Mouse (Mus musculus) CH12.LX (cell line): ENCODE measurements around the gene Troap. TPM values are rescaled to one million over a fixed set of nuclear protein-coding genes. Genes with fewer than 3 reads are reported as not detected.

Experiments used
- DNase-seq: peaks from one replicate; pipeline ENCODE4 v3.0.0-alpha.2; 2013; ENCODE audit errors: extremely low read depth
- H3K27ac ChIP-seq: 2 replicates; pipeline ENCODE4 v1.5.1; 2012; ENCODE audit warnings: low read depth, mild to moderate bottlenecking, control low read depth, moderate library complexity; ENCODE audit not compliant: insufficient read depth
- H3K27me3 ChIP-seq: replicated peaks from 2 replicates; pipeline ENCODE3; 2012; ENCODE audit warnings: inconsistent platforms
- H3K36me3 ChIP-seq, 2 experiments: replicated peaks in 1 of 2; 2 replicates each; pipeline versions ENCODE3 to v1.6.1; 2012; ENCODE audit warnings: inconsistent platforms in 1 of 2, low read length in 1 of 2, mild to moderate bottlenecking in 1 of 2, mixed read lengths in 1 of 2, moderate library complexity in 1 of 2; ENCODE audit not compliant: control insufficient read depth in 1 of 2, insufficient read depth in 1 of 2
- H3K4me1 ChIP-seq, 2 experiments: 2 replicates each; pipeline ENCODE4 v1.6.1; 2012; ENCODE audit warnings: inconsistent platforms in 1 of 2, moderate library complexity in 1 of 2; ENCODE audit not compliant: insufficient read depth in 2 of 2, control insufficient read depth in 1 of 2
- H3K4me2 ChIP-seq: 2 replicates; pipeline ENCODE4 v1.6.1; 2012; ENCODE audit warnings: low read depth, mild to moderate bottlenecking, control low read depth; ENCODE audit not compliant: poor library complexity, insufficient read depth, severe bottlenecking
- H3K4me3 ChIP-seq, 3 experiments: fragments of 150-350 bp in 1 of 3; sonication (generic) in 1 of 3; replicated peaks in 1 of 3; 2 replicates each; pipeline versions ENCODE3 to v1.5.1; 2011 to 2012; ENCODE audit warnings: low read depth in 2 of 3, low read length in 2 of 3, mild to moderate bottlenecking in 2 of 3, moderate library complexity in 2 of 3, control low read depth in 1 of 3, improper control_type of control experiment in 1 of 3, inconsistent platforms in 1 of 3, mixed read lengths in 1 of 3; ENCODE audit not compliant: poor library complexity in 1 of 3
- H3K79me2 ChIP-seq: replicated peaks from 2 replicates; pipeline ENCODE4 v1.6.1; 2012; ENCODE audit warnings: mild to moderate bottlenecking, moderate library complexity; ENCODE audit not compliant: control insufficient read depth, poor library complexity, insufficient read depth, severe bottlenecking; ENCODE audit errors: extremely low read depth
- H3K9ac ChIP-seq: 2 replicates; pipeline ENCODE4 v1.6.1; 2012; ENCODE audit warnings: low read depth, mild to moderate bottlenecking, control low read depth, moderate library complexity; ENCODE audit not compliant: insufficient read depth
- H3K9me3 ChIP-seq: replicated peaks from 2 replicates; pipeline ENCODE3; 2012; ENCODE audit warnings: low read length, inconsistent platforms, mixed read lengths
- BHLHE40 ChIP-seq: IDR thresholded peaks from 2 replicates; pipeline ENCODE4 v1.6.1; 2011; ENCODE audit warnings: mild to moderate bottlenecking, low read depth, low read length, improper control_type of control experiment
- CHD1 ChIP-seq: IDR thresholded peaks from 2 replicates; pipeline ENCODE4 v1.6.1; 2012; ENCODE audit warnings: low read depth, low read length, improper control_type of control experiment, inconsistent platforms
- ELF1 ChIP-seq: IDR thresholded peaks from 2 replicates; pipeline ENCODE4 v1.6.1; 2014; ENCODE audit warnings: low read depth, mild to moderate bottlenecking, inconsistent platforms, low read length, improper control_type of control experiment
- EP300 ChIP-seq: IDR thresholded peaks from 2 replicates; pipeline ENCODE4 v1.6.1; 2011; ENCODE audit warnings: low read length, improper control_type of control experiment
- IRF4 ChIP-seq: IDR thresholded peaks from 2 replicates; pipeline ENCODE4 v1.6.1; 2014; ENCODE audit warnings: low read depth, mild to moderate bottlenecking, inconsistent platforms, low read length, improper control_type of control experiment
- JUN ChIP-seq: IDR thresholded peaks from 2 replicates; pipeline ENCODE4 v1.6.1; 2011; ENCODE audit warnings: low read depth, mild to moderate bottlenecking, low read length, improper control_type of control experiment, moderate library complexity; ENCODE audit not compliant: insufficient read depth
- MAX ChIP-seq: IDR thresholded peaks from 2 replicates; pipeline ENCODE4 v1.6.1; 2011; ENCODE audit warnings: low read length, improper control_type of control experiment
- MAZ ChIP-seq: IDR thresholded peaks from 2 replicates; pipeline ENCODE4 v1.6.1; 2012; ENCODE audit warnings: low read depth, mild to moderate bottlenecking, inconsistent platforms, low read length, improper control_type of control experiment, moderate library complexity
- MXI1 ChIP-seq: IDR thresholded peaks from 2 replicates; pipeline ENCODE4 v1.6.1; 2011; ENCODE audit warnings: mild to moderate bottlenecking, low read depth, low read length, improper control_type of control experiment
- MYC ChIP-seq: IDR thresholded peaks from 2 replicates; pipeline ENCODE4 v1.6.1; 2011; ENCODE audit warnings: low read depth, mild to moderate bottlenecking, improper control_type of control experiment, low read length
- NELFE ChIP-seq: IDR thresholded peaks from 2 replicates; pipeline ENCODE4 v1.6.1; 2011; ENCODE audit warnings: low read depth, low read length, improper control_type of control experiment
- PAX5 ChIP-seq: IDR thresholded peaks from 2 replicates; pipeline ENCODE4 v1.6.1; 2012; ENCODE audit warnings: low read length, inconsistent platforms, mixed read lengths
- POLR2A ChIP-seq: IDR thresholded peaks from 2 replicates; pipeline ENCODE4 v1.6.1; 2011; ENCODE audit warnings: low read depth, mild to moderate bottlenecking, improper control_type of control experiment, low read length
- POLR2AphosphoS2 ChIP-seq: IDR thresholded peaks from 2 replicates; pipeline ENCODE4 v1.6.1; 2011; ENCODE audit warnings: low read depth, low read length, improper control_type of control experiment
- SIN3A ChIP-seq: IDR thresholded peaks from 2 replicates; pipeline ENCODE4 v1.6.1; 2012; ENCODE audit warnings: low read length, improper control_type of control experiment, inconsistent platforms
- SMC3 ChIP-seq: IDR thresholded peaks from 2 replicates; pipeline ENCODE4 v1.6.1; 2011; ENCODE audit warnings: low read depth, low read length, improper control_type of control experiment
- TBP ChIP-seq: conservative IDR thresholded peaks from 2 replicates; pipeline ENCODE4 v1.6.1; 2011; ENCODE audit warnings: low read depth, low read length, improper control_type of control experiment
- USF2 ChIP-seq: conservative IDR thresholded peaks from 2 replicates; pipeline ENCODE4 v1.6.1; 2011; ENCODE audit warnings: low read depth, low read length, improper control_type of control experiment
- ZKSCAN1 ChIP-seq: IDR thresholded peaks from 2 replicates; pipeline ENCODE4 v1.6.1; 2012; ENCODE audit warnings: low read depth, inconsistent platforms, low read length, improper control_type of control experiment, borderline replicate concordance
- ZNF384 ChIP-seq: IDR thresholded peaks from 2 replicates; pipeline ENCODE4 v1.6.1; 2012; ENCODE audit warnings: low read depth, low read length, improper control_type of control experiment, inconsistent platforms
- dilution Hi-C: fragments of 300-500 bp; cut with MboI; formaldehyde crosslinking; loops from 2 replicates; pipeline ENCODE4 v1.14.3; 2020; ENCODE audit warnings: low sequenced_read_pairs; ENCODE audit not compliant: extremely low pct_unique_long_range_greater_than_20kb, extremely low pct_ligation_motif_present
- in situ Hi-C: fragments of 300-500 bp; cut with MboI; formaldehyde crosslinking; loops from 3 replicates; pipeline ENCODE4 v1.14.3; 2019; ENCODE audit warnings: low sequenced_read_pairs, low pct_ligation_motif_present, low pct_unique_long_range_greater_than_20kb, mixed read lengths
- polyA plus RNA-seq: library from polyadenylated mRNA; unstranded; fragments of >175 nt; gene quantifications from 2 replicates; pipeline ENCODE4 v1.2.1, GENCODE M21; 2012; ENCODE audit warnings: low read depth; ENCODE audit not compliant: insufficient read length
- total RNA-seq, 2 experiments: library from RNA; depleted of rRNA; stranded (reverse); fragments of 300-350 nt in 1 of 2; fragments of >200 nt in 1 of 2; gene quantifications; 2 replicates each; pipeline ENCODE4 v1.2.3; 2012 to 2014

Troap gene
- total and polyA plus RNA-seq, 3 experiments: 17.8 to 74.2 (median 19.2) TPM

DNA sequence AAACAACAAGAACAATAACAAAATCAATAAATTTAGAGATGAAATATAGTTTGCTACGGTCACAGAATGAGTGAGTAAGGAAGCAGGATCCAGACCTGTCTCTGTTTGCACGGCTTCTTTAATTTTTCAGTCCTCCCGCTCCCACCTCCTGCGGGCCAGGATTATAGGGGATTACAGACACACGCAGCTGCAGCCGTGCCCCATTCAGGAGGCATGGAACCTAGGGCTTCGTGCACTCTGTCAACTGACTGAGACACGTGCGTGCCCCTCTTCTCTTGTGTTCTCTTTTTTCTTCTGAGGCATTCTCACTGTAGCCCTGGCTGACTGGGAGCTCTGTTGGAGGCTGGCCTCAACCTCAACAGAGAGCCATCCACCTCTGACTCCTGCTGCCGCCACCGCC, 55.1 kb downstream of the Troap start (continued):
- no peak for TF ChIP-seq ELF1

DNA sequence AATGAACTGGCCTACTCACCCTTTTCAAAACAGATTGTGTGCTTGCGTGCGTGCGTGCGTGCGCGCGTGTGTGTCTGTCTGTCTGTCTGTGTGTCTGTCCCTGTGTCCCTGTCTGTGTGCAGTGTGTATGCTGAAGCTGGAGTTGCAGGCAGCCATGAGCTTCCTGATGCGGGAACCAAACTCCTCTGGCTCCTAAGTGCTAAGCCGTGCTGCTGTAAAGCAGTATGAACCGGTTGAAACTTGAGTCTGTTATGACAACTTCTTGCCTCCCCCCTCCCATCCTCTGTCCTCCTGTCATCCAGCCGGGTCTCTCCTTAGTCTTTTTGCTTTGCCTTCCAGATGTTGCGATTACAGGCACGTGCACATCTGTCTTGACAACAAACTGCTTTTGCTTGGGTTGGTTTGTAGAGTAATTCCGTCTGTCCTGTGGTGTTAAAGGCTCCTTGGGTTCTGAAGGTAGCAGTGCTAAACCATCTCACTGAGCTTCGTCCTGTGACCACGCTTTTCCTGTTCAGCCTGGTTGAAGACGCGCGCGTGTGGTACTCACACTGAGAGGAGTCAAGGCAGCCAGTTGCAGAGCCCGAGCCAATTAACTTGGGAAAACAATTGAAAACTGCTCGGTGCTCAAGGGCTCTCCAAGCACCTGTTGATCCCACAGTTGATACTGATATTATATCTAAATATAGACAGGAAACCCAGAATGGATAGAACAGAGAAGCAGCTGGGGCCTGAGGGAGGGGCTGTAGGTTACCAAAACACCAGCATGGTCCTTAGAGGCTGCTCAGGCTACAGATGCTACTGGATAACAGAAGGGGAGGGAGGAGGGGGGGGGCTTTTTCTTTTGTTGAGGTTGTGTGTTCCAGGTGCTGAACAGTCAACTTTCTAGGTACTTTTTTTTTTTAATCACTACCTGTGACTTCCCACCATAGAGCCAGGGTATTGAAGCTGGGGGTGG, 55.9 kb downstream of the Troap start:
- in situ Hi-C loops: no loop called here
- DNase-seq: no peak
- H3K79me2 ChIP-seq: peaks cover 30% of the 10 kb centered on the region

More for the DNA sequence above, 55.9 kb downstream of the Troap start:
- H3K27ac ChIP-seq: no peak overlapping the region
- H3K9me3 ChIP-seq: no peaks in the 10 kb centered on the region
- H3K9ac ChIP-seq: no peak overlapping the region
- TF ChIP-seq MXI1: no peak
- no peak for TF ChIP-seq MAZ
- no peak for TF ChIP-seq MYC
- no peak for TF ChIP-seq POLR2A
- TF ChIP-seq TBP: no peak
- no peak for TF ChIP-seq EP300
- no peak for TF ChIP-seq USF2
- no peak for TF ChIP-seq IRF4
- no peak for TF ChIP-seq PAX5
- no peak for TF ChIP-seq JUN
- TF ChIP-seq POLR2AphosphoS2: no peak
- TF ChIP-seq SMC3: no peak
- no peak for TF ChIP-seq NELFE
- no peak for TF ChIP-seq ZKSCAN1
- TF ChIP-seq CHD1: no peak
- TF ChIP-seq MAX: no peak
- no peak for TF ChIP-seq ZNF384
- no peak for TF ChIP-seq BHLHE40
- TF ChIP-seq SIN3A: no peak
- no peak overlapping the region for H3K4me3 ChIP-seq
- H3K27me3 ChIP-seq: no peaks in the 10 kb centered on the region
- no peak overlapping the region for H3K4me2 ChIP-seq
- peaks cover 2 to 54% of the 10 kb centered on the region in 2 experiments for H3K36me3 ChIP-seq
- peaks cover 0 to 38% of the 10 kb centered on the region in 2 experiments; a peak in 2 of 4 replicates for H3K4me1 ChIP-seq
- dilution Hi-C loops: no loop called here

Other genes starting within 250 kb of the Troap start
- gene Prkag1, start 243.1 kb upstream of the Troap start, total RNA-seq (2012; rRNA removed): 49.4 and 63.2 TPM in 2 replicates
- 87.5 and 89.4 TPM in 2 replicates for gene Prkag1, start 243.1 kb upstream of the Troap start, total RNA-seq (2014; rRNA removed)
- 66.1 and 73.2 TPM in 2 replicates for gene Prkag1, start 243.1 kb upstream of the Troap start, polyA plus RNA-seq
- gene Kmt2d, start 203.4 kb upstream of the Troap start, total RNA-seq (2012; rRNA removed): 14.1 and 15.6 TPM in 2 replicates
- 4.3 and 4.8 TPM in 2 replicates for gene Kmt2d, start 203.4 kb upstream of the Troap start, total RNA-seq (2014; rRNA removed)
- 22.7 TPM in 2 replicates for gene Kmt2d, start 203.4 kb upstream of the Troap start, polyA plus RNA-seq
- gene Rhebl1, start 180.0 kb upstream of the Troap start, total RNA-seq (2012; rRNA removed): 11.1 and 13.9 TPM in 2 replicates
- 17.6 and 23.2 TPM in 2 replicates for gene Rhebl1, start 180.0 kb upstream of the Troap start, total RNA-seq (2014; rRNA removed)
- gene Rhebl1, start 180.0 kb upstream of the Troap start, polyA plus RNA-seq: 23.3 and 25.1 TPM in 2 replicates
- gene Dhh, start 176.0 kb upstream of the Troap start, total RNA-seq (2012; rRNA removed): not detected in 2 replicates
- gene Dhh, start 176.0 kb upstream of the Troap start, total RNA-seq (2014; rRNA removed): not detected in 2 replicates
- not detected in 2 replicates for gene Dhh, start 176.0 kb upstream of the Troap start, polyA plus RNA-seq
- gene Lmbr1l, start 156.3 kb upstream of the Troap start, total RNA-seq (2012; rRNA removed): 19.7 and 23.4 TPM in 2 replicates
- gene Lmbr1l, start 156.3 kb upstream of the Troap start, total RNA-seq (2014; rRNA removed): 27.5 and 30.4 TPM in 2 replicates
- gene Lmbr1l, start 156.3 kb upstream of the Troap start, polyA plus RNA-seq: 22.4 and 27.9 TPM in 2 replicates
- 1,149 and 1,670 TPM in 2 replicates for gene Tuba1b, start 140.0 kb upstream of the Troap start, total RNA-seq (2012; rRNA removed)
- gene Tuba1b, start 140.0 kb upstream of the Troap start, total RNA-seq (2014; rRNA removed): 2,803 and 2,960 TPM in 2 replicates
- 2,789 and 2,851 TPM in 2 replicates for gene Tuba1b, start 140.0 kb upstream of the Troap start, polyA plus RNA-seq
- gene Gm49450, start 121.0 kb upstream of the Troap start, total RNA-seq (2012; rRNA removed): 0.38 TPM in 1 of 2 replicates, not detected in the other
- gene Gm49450, start 121.0 kb upstream of the Troap start, total RNA-seq (2014; rRNA removed): 0.81 and 4.7 TPM in 2 replicates
- 125 TPM in 1 of 2 replicates, not detected in the other for gene Gm49450, start 121.0 kb upstream of the Troap start, polyA plus RNA-seq
- 153 and 181 TPM in 2 replicates for gene Tuba1a, start 120.9 kb upstream of the Troap start, total RNA-seq (2012; rRNA removed)
- gene Tuba1a, start 120.9 kb upstream of the Troap start, total RNA-seq (2014; rRNA removed): 438 and 533 TPM in 2 replicates
- gene Tuba1a, start 120.9 kb upstream of the Troap start, polyA plus RNA-seq: 254 and 283 TPM in 2 replicates
- gene Tuba1c, start 44.7 kb upstream of the Troap start, total RNA-seq (2012; rRNA removed): 178 and 229 TPM in 2 replicates
- 359 and 390 TPM in 2 replicates for gene Tuba1c, start 44.7 kb upstream of the Troap start, total RNA-seq (2014; rRNA removed)
- 183 and 220 TPM in 2 replicates for gene Tuba1c, start 44.7 kb upstream of the Troap start, polyA plus RNA-seq
- not detected in 2 replicates for gene Prph, start 19.4 kb upstream of the Troap start, total RNA-seq (2012; rRNA removed)
- 0.12 TPM in 1 of 2 replicates, not detected in the other for gene Prph, start 19.4 kb upstream of the Troap start, total RNA-seq (2014; rRNA removed)
- gene Prph, start 19.4 kb upstream of the Troap start, polyA plus RNA-seq: not detected in 2 replicates
- 0.08 TPM in 1 of 2 replicates, not detected in the other for gene C1ql4, start 13.2 kb downstream of the Troap start, total RNA-seq (2012; rRNA removed)
- not detected in 2 replicates for gene C1ql4, start 13.2 kb downstream of the Troap start, total RNA-seq (2014; rRNA removed)
- not detected in 2 replicates for gene C1ql4, start 13.2 kb downstream of the Troap start, polyA plus RNA-seq
- gene Dnajc22, start 18.6 kb downstream of the Troap start, total RNA-seq (2012; rRNA removed): 10.0 and 10.6 TPM in 2 replicates
- gene Dnajc22, start 18.6 kb downstream of the Troap start, total RNA-seq (2014; rRNA removed): 20.4 and 24.2 TPM in 2 replicates
- gene Dnajc22, start 18.6 kb downstream of the Troap start, polyA plus RNA-seq: 12.4 and 14.5 TPM in 2 replicates
- 26.5 and 27.1 TPM in 2 replicates for gene Spats2, start 51.3 kb downstream of the Troap start, total RNA-seq (2012; rRNA removed)
- gene Spats2, start 51.3 kb downstream of the Troap start, total RNA-seq (2014; rRNA removed): 68.3 and 81.0 TPM in 2 replicates
- gene Spats2, start 51.3 kb downstream of the Troap start, polyA plus RNA-seq: 79.5 and 81.0 TPM in 2 replicates
- not detected in 2 replicates for gene Kcnh3, start 150.3 kb downstream of the Troap start, total RNA-seq (2012; rRNA removed)
- gene Kcnh3, start 150.3 kb downstream of the Troap start, total RNA-seq (2014; rRNA removed): not detected in 2 replicates
- not detected in 2 replicates for gene Kcnh3, start 150.3 kb downstream of the Troap start, polyA plus RNA-seq
- 83.7 and 85.1 TPM in 2 replicates for gene Mcrs1, start 177.4 kb downstream of the Troap start, total RNA-seq (2012; rRNA removed)
- 94.5 and 105 TPM in 2 replicates for gene Mcrs1, start 177.4 kb downstream of the Troap start, total RNA-seq (2014; rRNA removed)
- 73.4 and 75.9 TPM in 2 replicates for gene Mcrs1, start 177.4 kb downstream of the Troap start, polyA plus RNA-seq
- 18.8 and 27.9 TPM in 2 replicates for gene Prpf40b, start 220.5 kb downstream of the Troap start, total RNA-seq (2012; rRNA removed)
- gene Prpf40b, start 220.5 kb downstream of the Troap start, total RNA-seq (2014; rRNA removed): 11.7 and 14.3 TPM in 2 replicates
- 31.6 and 31.8 TPM in 2 replicates for gene Prpf40b, start 220.5 kb downstream of the Troap start, polyA plus RNA-seq
- 0.04 TPM in 1 of 2 replicates, not detected in the other for gene Fam186b, start 221.3 kb downstream of the Troap start, total RNA-seq (2012; rRNA removed)
- gene Fam186b, start 221.3 kb downstream of the Troap start, total RNA-seq (2014; rRNA removed): not detected in 2 replicates
- 0.11 TPM in 1 of 2 replicates, not detected in the other for gene Fam186b, start 221.3 kb downstream of the Troap start, polyA plus RNA-seq